Comparison of ENCODE assay signal across 30 mouse cellular contexts in genomic region chr9:6277526-6277925, GRCm38 (mm10). TPM values are rescaled to one million over a fixed set of nuclear protein-coding genes. Genes with fewer than 3 reads are reported as not detected.
DNase-seq lines count a peak whose midpoint lies in the region; ATAC-seq and TF ChIP-seq lines count a peak whose summit lies in the region.
"Had no signal": no experiment of that assay in that cellular context is flagged by ENCODE, and none has a peak within 500 bp of the region (broad histone marks: within the 10 kb centered on the region; RNA-seq: fewer than 3 reads in every experiment).

No protein-coding gene starts in this region.

- no peaks in the 10 kb centered on the region for H3K36me3 ChIP-seq in kidney, postnatal 0 days (ENCODE audit: insufficient read depth, low read length)
- H3K36me3 ChIP-seq: embryonic facial prominence, embryonic 12.5 days; heart, embryonic 12.5 days; heart, embryonic 15.5 days; hindbrain, embryonic 10.5 days; hindbrain, embryonic 13.5 days had no signal

- H3K4me3 ChIP-seq in kidney, postnatal 0 days (replicated peaks; ENCODE audit: low read depth, low read length), result no peak overlapping the region
- H3K4me3 ChIP-seq: embryonic facial prominence, embryonic 12.5 days; heart, embryonic 12.5 days; heart, embryonic 15.5 days; hindbrain, embryonic 10.5 days; hindbrain, embryonic 13.5 days had no signal

- ATAC-seq in kidney, postnatal 0 days (replicated peaks; ENCODE audit: low FRiP score, low read depth), result no peak
- 0 out of 2 replicates have a peak, but pooled peaks have one; percentile 29 for ATAC-seq in common myeloid progenitor, adult 5-6 weeks (replicated peaks; ENCODE audit: low read depth, poor library complexity, severe bottlenecking)
- ATAC-seq in megakaryocyte-erythroid progenitor cell, adult 5-6 weeks (replicated peaks; ENCODE audit: low FRiP score, low TSS enrichment, poor library complexity, severe bottlenecking), result 0 out of 2 replicates have a peak, but pooled peaks have one; percentile 34
- ATAC-seq: activated CD4-positive, CD25-positive, alpha-beta regulatory T cell, adult 4 months; forebrain, embryonic 14.5 days; forebrain, postnatal 0 days; hindbrain, embryonic 16.5 days had no signal

- H3K4me2 ChIP-seq in kidney, postnatal 0 days (ENCODE audit: low read length), result no peak overlapping the region
- H3K4me2 ChIP-seq: embryonic facial prominence, embryonic 12.5 days; heart, embryonic 12.5 days; heart, embryonic 15.5 days; hindbrain, embryonic 13.5 days had no signal

- no peak for TF ChIP-seq CTCF in kidney, postnatal 0 days (IDR thresholded peaks at IDR 0.05; ENCODE audit: low read depth)

- no peaks in the 10 kb centered on the region for H3K9me3 ChIP-seq in kidney, postnatal 0 days (replicated peaks; ENCODE audit: low read length)
- H3K9me3 ChIP-seq: embryonic facial prominence, embryonic 12.5 days; heart, embryonic 12.5 days; heart, embryonic 15.5 days; hindbrain, embryonic 10.5 days; hindbrain, embryonic 13.5 days had no signal

- DNase-seq in kidney, postnatal 0 days (ENCODE audit: low spot score), result peak; percentile 60
- no peak for DNase-seq in kidney, postnatal 10 days
- DNase-seq in 3T3-L1 (ENCODE audit: low read depth, low spot score), result peak; percentile 60
- no peak for DNase-seq in right cerebral cortex, postnatal 25 days
- DNase-seq in frontal cortex, postnatal 10 days (ENCODE audit: low spot score in 2 of 2), result no peak
- DNase-seq: adrenal gland, adult 8-10 months; adrenal gland, postnatal 25 days; cerebellum, adult 11-12 months; cerebellum, adult 8-10 months; cerebellum, postnatal 10 days; cerebellum, postnatal 36 days; forebrain, postnatal 0 days; gastrocnemius, postnatal 25 days; heart, adult 18-20 months; heart, postnatal 10 days; heart, postnatal 36 days had no signal

- H3K9ac ChIP-seq in kidney, postnatal 0 days (ENCODE audit: low read depth, low read length), result no peak overlapping the region
- H3K9ac ChIP-seq: embryonic facial prominence, embryonic 12.5 days; forebrain, postnatal 0 days; heart, embryonic 12.5 days; heart, embryonic 15.5 days; hindbrain, embryonic 13.5 days had no signal

- no peaks in the 10 kb centered on the region for H3K4me1 ChIP-seq in kidney, postnatal 0 days (replicated peaks; ENCODE audit: insufficient read depth, low read length)
- H3K4me1 ChIP-seq: embryonic facial prominence, embryonic 12.5 days; heart, embryonic 12.5 days; heart, embryonic 15.5 days; hindbrain, embryonic 10.5 days; hindbrain, embryonic 13.5 days had no signal

- H3K27me3 ChIP-seq in kidney, postnatal 0 days (ENCODE audit: insufficient read depth, low read length), result no peaks in the 10 kb centered on the region
- H3K27me3 ChIP-seq: embryonic facial prominence, embryonic 12.5 days; heart, embryonic 12.5 days; heart, embryonic 15.5 days; hindbrain, embryonic 13.5 days had no signal

- no peak overlapping the region for H3K27ac ChIP-seq in kidney, postnatal 0 days
- H3K27ac ChIP-seq: embryonic facial prominence, embryonic 12.5 days; heart, embryonic 15.5 days; hindbrain, embryonic 10.5 days; hindbrain, embryonic 13.5 days had no signal

RNA-seq across cellular contexts. Expression of gene Ddi1, which starts 7.9 kb away (rescaled TPM):
- polyA plus RNA-seq in kidney, postnatal 0 days (2015; fragmentation: Nextera tagmentation; extraction: Ambion mirVana), result 0.06 and 0.08 TPM in 2 replicates
- not detected in 2 replicates for total RNA-seq in common myeloid progenitor, adult 5-6 weeks (2017)
- total RNA-seq in megakaryocyte-erythroid progenitor cell, adult 5-6 weeks (2014; fragmentation: Nextera tagmentation), result not detected in 2 replicates
- total RNA-seq in megakaryocyte-erythroid progenitor cell, adult 5-6 weeks (2017), result not detected in 2 replicates
- total RNA-seq: adrenal gland, adult 8-10 months; adrenal gland, postnatal 25 days; ES-E14; forebrain, postnatal 0 days; gastrocnemius, adult 8-10 months; gastrocnemius, postnatal 25 days; heart, adult 18-20 months; heart, postnatal 10 days; heart, postnatal 36 days had no signal
- polyA plus RNA-seq: activated CD4-positive, CD25-positive, alpha-beta regulatory T cell, adult 4 months; brain, embryonic 14.5 days; forebrain, embryonic 14.5 days; forebrain, postnatal 0 days; frontal cortex, adult 2 months had no signal

Comparison
In these comparisons a context has a peak if more than half of its experiments do, and no peak if none do; other contexts are left out.
1. DNase-seq: peak in kidney, postnatal 0 days (single experiment) and 3T3-L1 (single experiment); none in kidney, postnatal 10 days (single experiment), right cerebral cortex, postnatal 25 days (single experiment) and frontal cortex, postnatal 10 days (0 of 2).